Mouse (Mus musculus) heart, postnatal 0 days (tissue): ENCODE data around the gene Synpr. TPM values are rescaled to one million over a fixed set of nuclear protein-coding genes. Genes with fewer than 3 reads are reported as not detected.

Experiments
- ATAC-seq: fragments of 200-750 bp; cut with Nextera tagmentation; 2 replicates; pipeline ENCODE4 v1.8.0; 2017; ENCODE audit warnings: low read depth, moderate number of reproducible peaks, moderate library complexity; ENCODE audit not compliant: insufficient read depth
- DNase-seq: peaks from one replicate; pipeline ENCODE4 v3.0.0-alpha.2; 2016; ENCODE audit warnings: low spot score
- H3K27ac ChIP-seq: fragments of 300-500 bp; sonication (generic); 2 replicates; pipeline ENCODE4 v1.5.1; 2014; ENCODE audit warnings: low read depth, mild to moderate bottlenecking
- H3K27me3 ChIP-seq: fragments of 300-500 bp; sonication (generic); 2 replicates; pipeline ENCODE4 v1.6.1; 2014; ENCODE audit warnings: low read length, mixed read lengths; ENCODE audit not compliant: control insufficient read depth, insufficient read depth
- H3K36me3 ChIP-seq: fragments of 300-500 bp; sonication (generic); replicated peaks from 2 replicates; pipeline ENCODE4 v1.6.1; 2014; ENCODE audit warnings: low read length, mixed read lengths; ENCODE audit not compliant: control insufficient read depth, insufficient read depth
- H3K4me1 ChIP-seq: fragments of 300-500 bp; sonication (generic); 2 replicates; pipeline ENCODE4 v1.6.1; 2014; ENCODE audit warnings: antibody characterized with exemption; ENCODE audit not compliant: control insufficient read depth, insufficient read depth
- H3K4me2 ChIP-seq: fragments of 300-500 bp; sonication (generic); 2 replicates; pipeline ENCODE4 v1.6.1; 2014; ENCODE audit warnings: low read depth, mild to moderate bottlenecking, low read length, moderate library complexity
- H3K4me3 ChIP-seq: fragments of 300-500 bp; sonication (generic); 2 replicates; pipeline ENCODE4 v1.5.1; 2014; ENCODE audit warnings: low read depth, low read length
- H3K9ac ChIP-seq: fragments of 300-500 bp; sonication (generic); replicated peaks from 2 replicates; pipeline ENCODE4 v1.6.1; 2014; ENCODE audit warnings: low read depth, low read length, mixed read lengths
- H3K9me3 ChIP-seq: fragments of 300-500 bp; sonication (generic); replicated peaks from 2 replicates; pipeline ENCODE4 v1.6.1; 2016; ENCODE audit warnings: low read length; ENCODE audit not compliant: control insufficient read depth
- CTCF ChIP-seq: IDR thresholded peaks from 2 replicates; pipeline ENCODE4 v1.5.1; 2016; ENCODE audit warnings: antibody characterized with exemption, control low read depth, low read depth
- EP300 ChIP-seq: IDR thresholded peaks from 2 replicates; pipeline ENCODE4 v1.6.1; 2016; ENCODE audit warnings: antibody characterized with exemption, low read depth
- WGBS: fragments of 180-500 bp; shearing (Covaris S2); extraction: QIAGEN DNeasy Blood & Tissue Kit; methylation state at CpG from one replicate; pipeline ENCODE4 v1.1.7; 2014; 5-methylcytosine and 5-hydroxymethylcytosine counted together
- polyA plus RNA-seq: library from polyadenylated mRNA; unstranded; fragments of >200 nt; fragmentation: Nextera tagmentation; extraction: Ambion mirVana; gene quantifications from 2 replicates; pipeline ENCODE4 v1.2.1, GENCODE M21; 2015
- total RNA-seq: library from RNA; depleted of rRNA; stranded (reverse); fragments of >200 nt; gene quantifications from 2 replicates; pipeline ENCODE4 v1.2.3, GENCODE M21; 2014; ENCODE audit warnings: low replicate concordance

Synpr gene
- total and polyA plus RNA-seq, 2 experiments from 2014 or later = 0.04 to 0.15 TPM

GRCm38 (mm10) chr14:13262406-13262805 is 22.2 kb upstream of the Synpr start:
- no peak overlapping the region for H3K27ac ChIP-seq
- H3K36me3 ChIP-seq = no peaks in the 10 kb centered on the region
- no peaks in the 10 kb centered on the region for H3K9me3 ChIP-seq
- ATAC-seq (no peak), DNase-seq (no peak)
- H3K4me3 ChIP-seq = no peak overlapping the region
- 26% methylated on average over 1 of the region's 1 CpGs for WGBS
- H3K4me2 ChIP-seq = no peak overlapping the region
- TF ChIP-seq CTCF (no peak), EP300 (no peak)
- H3K4me1 ChIP-seq = no peaks in the 10 kb centered on the region
- H3K27me3 ChIP-seq = no peaks in the 10 kb centered on the region
- H3K9ac ChIP-seq = no peak overlapping the region

- H3K27me3 ChIP-seq = no peaks in the 10 kb centered on the region
- H3K9me3 ChIP-seq = no peaks in the 10 kb centered on the region
- WGBS = 56% methylated on average over 2 of the region's 2 CpGs
- no peak overlapping the region for H3K4me3 ChIP-seq
- H3K4me1 ChIP-seq = no peaks in the 10 kb centered on the region
- no peak for TF ChIP-seq EP300
- no peak for TF ChIP-seq CTCF
- no peak overlapping the region for H3K9ac ChIP-seq
- H3K4me2 ChIP-seq = no peak overlapping the region
- H3K27ac ChIP-seq = no peak overlapping the region
- ATAC-seq = no peak
- DNase-seq = no peak
- H3K36me3 ChIP-seq = no peaks in the 10 kb centered on the region
These were observed 18.2 kb upstream of the Synpr start for GRCm38 (mm10) chr14:13266331-13266730.

GRCm38 (mm10) chr14:13267181-13267580 is 17.4 kb upstream of the Synpr start:
- H3K36me3 ChIP-seq = no peaks in the 10 kb centered on the region
- H3K4me1 ChIP-seq = no peaks in the 10 kb centered on the region
- no peak overlapping the region for H3K4me3 ChIP-seq
- no peak overlapping the region for H3K4me2 ChIP-seq
- no peaks in the 10 kb centered on the region for H3K9me3 ChIP-seq
- ATAC-seq (no peak), DNase-seq (no peak)
- no peak overlapping the region for H3K27ac ChIP-seq
- TF ChIP-seq CTCF = no peak
- no peak for TF ChIP-seq EP300
- 76% methylated on average over 4 of the region's 4 CpGs for WGBS
- H3K9ac ChIP-seq = no peak overlapping the region
- no peaks in the 10 kb centered on the region for H3K27me3 ChIP-seq

GRCm38 (mm10) chr14:13283211-13283610 is 1.4 kb upstream of the Synpr start:
- Histone ChIP-seq H3K9me3 (no peaks in the 10 kb centered on the region), H3K4me1 (peaks cover 6% of the 10 kb centered on the region; the same call in 1 of the 2 replicates), H3K4me3 (no peak overlapping the region), H3K27ac (no peak overlapping the region), H3K4me2 (no peak overlapping the region), H3K36me3 (no peaks in the 10 kb centered on the region), H3K9ac (no peak overlapping the region), H3K27me3 (no peaks in the 10 kb centered on the region)
- ATAC-seq (no peak), DNase-seq (no peak)
- 66% methylated on average over 4 of the region's 4 CpGs for WGBS
- TF ChIP-seq EP300 = no peak
- TF ChIP-seq CTCF = no peak

- no peaks in the 10 kb centered on the region for H3K27me3 ChIP-seq
- H3K4me2 ChIP-seq = peak overlapping the region; percentile 57
- DNase-seq (no peak), ATAC-seq (no peak)
- no peak overlapping the region for H3K9ac ChIP-seq
- no peaks in the 10 kb centered on the region for H3K9me3 ChIP-seq
- H3K4me3 ChIP-seq = peak overlapping the region; percentile 33
- peaks cover 6% of the 10 kb centered on the region; the same call in 1 of the 2 replicates for H3K4me1 ChIP-seq
- 20% methylated on average over 13 of the region's 13 CpGs for WGBS
- TF ChIP-seq CTCF = no peak
- no peaks in the 10 kb centered on the region for H3K36me3 ChIP-seq
- H3K27ac ChIP-seq = no peak overlapping the region
These were observed 242 bp downstream of the Synpr start for GRCm38 (mm10) chr14:13284845-13285198.

GRCm38 (mm10) chr14:13285341-13286130 is 956 bp downstream of the Synpr start:
- H3K4me2 ChIP-seq = no peak overlapping the region; the same call in 1 of the 2 replicates
- H3K27me3 ChIP-seq = no peaks in the 10 kb centered on the region
- H3K36me3 ChIP-seq = no peaks in the 10 kb centered on the region
- H3K9me3 ChIP-seq = no peaks in the 10 kb centered on the region
- ATAC-seq (no peak), DNase-seq (no peak)
- peaks cover 6% of the 10 kb centered on the region; the same call in 1 of the 2 replicates for H3K4me1 ChIP-seq
- TF ChIP-seq CTCF (no peak), EP300 (no peak)
- no peak overlapping the region for H3K9ac ChIP-seq
- H3K4me3 ChIP-seq = no peak overlapping the region
- WGBS = 52% methylated on average over 10 of the region's 10 CpGs
- H3K27ac ChIP-seq = no peak overlapping the region
